Mouse (Mus musculus): ENCODE measurements around the gene Fancd2os. TPM values are rescaled to one million over a fixed set of nuclear protein-coding genes. Genes with fewer than 3 reads are reported as not detected.

The Fancd2os gene
- polyA plus RNA-seq, 1 experiment from 2014 or later: 0.13 TPM

DNA sequence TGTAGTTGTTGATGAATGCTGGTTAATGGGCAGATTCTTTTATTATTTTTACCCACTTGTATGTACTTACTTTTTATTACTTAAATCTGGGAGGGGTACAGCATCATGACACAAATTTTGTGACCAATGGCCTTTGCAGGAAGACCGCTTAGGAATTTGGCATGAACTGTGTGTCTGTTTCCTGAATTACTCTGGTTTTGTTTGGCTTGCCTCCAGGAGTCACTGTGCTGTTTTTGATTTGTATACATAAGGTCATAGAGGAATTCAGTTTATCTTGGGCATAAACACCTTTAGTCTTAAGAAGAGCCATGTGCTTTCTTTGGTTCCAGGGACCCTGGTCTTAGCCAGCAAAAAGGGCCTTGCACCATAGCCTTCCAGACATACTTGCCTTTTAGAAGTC, 36.0 kb downstream of the Fancd2os start:
- H3K4me3 ChIP-seq: no peak overlapping the region
- WGBS: 62% methylated on average over 1 of the region's 1 CpGs
- peaks cover 74% of the 10 kb centered on the region for H3K36me3 ChIP-seq
- no peak overlapping the region for H3K9ac ChIP-seq
- no peak overlapping the region for H3K4me2 ChIP-seq
- no peak overlapping the region for H3K27ac ChIP-seq (replicated peaks)
- no peaks in the 10 kb centered on the region for H3K27me3 ChIP-seq (replicated peaks)
- no peaks in the 10 kb centered on the region for H3K4me1 ChIP-seq
- no peaks in the 10 kb centered on the region for H3K9me3 ChIP-seq
- no peak for ATAC-seq (ENCODE audit: extremely low read depth, insufficient number of reproducible peaks, low FRiP score, low TSS enrichment)

DNA sequence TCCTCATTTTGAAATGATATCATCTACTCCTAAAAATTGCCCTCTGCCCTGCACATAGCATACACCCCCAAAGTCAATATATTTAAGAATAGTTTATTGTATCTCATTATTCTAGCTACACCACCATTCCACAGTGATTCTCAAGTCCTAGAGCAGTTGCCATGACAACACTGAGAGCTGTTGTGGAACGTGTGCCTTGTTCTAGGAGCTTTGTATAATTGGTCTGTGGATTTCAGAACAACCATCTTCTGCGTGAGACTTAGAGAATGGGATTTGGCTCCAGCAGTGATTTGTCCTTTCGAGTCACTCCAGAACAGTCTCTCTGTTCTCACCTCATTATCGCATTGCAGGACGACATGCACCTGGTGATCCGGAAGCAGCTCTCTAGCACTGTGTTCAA, 40.8 kb downstream of the Fancd2os start:
- no peak overlapping the region for H3K27ac ChIP-seq (replicated peaks)
- no peak overlapping the region for H3K4me2 ChIP-seq
- H3K4me3 ChIP-seq: no peak overlapping the region
- no peaks in the 10 kb centered on the region for H3K27me3 ChIP-seq (replicated peaks)
- H3K36me3 ChIP-seq: peaks cover 50% of the 10 kb centered on the region
- no peaks in the 10 kb centered on the region for H3K4me1 ChIP-seq
- no peaks in the 10 kb centered on the region for H3K9me3 ChIP-seq
- no peak overlapping the region for H3K9ac ChIP-seq
- ATAC-seq (ENCODE audit: extremely low read depth, insufficient number of reproducible peaks, low FRiP score, low TSS enrichment): no peak
- WGBS: 84% methylated on average over 6 of the region's 6 CpGs

Other genes starting within 250 kb of the Fancd2os start
- 39.6 and 41.5 TPM in 2 replicates for gene Tada3, start 222.8 kb downstream of the Fancd2os start, polyA plus RNA-seq (2015; fragmentation: Nextera tagmentation; extraction: Ambion mirVana)
- gene Arpc4, start 222.6 kb downstream of the Fancd2os start, polyA plus RNA-seq (2015; fragmentation: Nextera tagmentation; extraction: Ambion mirVana): 264 and 283 TPM in 2 replicates
- gene Ttll3, start 211.5 kb downstream of the Fancd2os start, polyA plus RNA-seq (2015; fragmentation: Nextera tagmentation; extraction: Ambion mirVana): 1.7 and 2.0 TPM in 2 replicates
- gene Rpusd3, start 181.4 kb downstream of the Fancd2os start, polyA plus RNA-seq (2015; fragmentation: Nextera tagmentation; extraction: Ambion mirVana): 13.6 and 17.9 TPM in 2 replicates
- not detected in 2 replicates for gene Cidec, start 165.0 kb downstream of the Fancd2os start, polyA plus RNA-seq (2015; fragmentation: Nextera tagmentation; extraction: Ambion mirVana)
- gene Jagn1, start 158.1 kb downstream of the Fancd2os start, polyA plus RNA-seq (2015; fragmentation: Nextera tagmentation; extraction: Ambion mirVana): 59.5 and 67.6 TPM in 2 replicates
- 1.1 and 1.2 TPM in 2 replicates for gene Il17re, start 142.2 kb downstream of the Fancd2os start, polyA plus RNA-seq (2015; fragmentation: Nextera tagmentation; extraction: Ambion mirVana)
- 4.4 and 6.7 TPM in 2 replicates for gene Il17rc, start 129.3 kb downstream of the Fancd2os start, polyA plus RNA-seq (2015; fragmentation: Nextera tagmentation; extraction: Ambion mirVana)
- 37.6 and 46.9 TPM in 2 replicates for gene Creld1, start 117.4 kb downstream of the Fancd2os start, polyA plus RNA-seq (2015; fragmentation: Nextera tagmentation; extraction: Ambion mirVana)
- 0.20 and 0.36 TPM in 2 replicates for gene Prrt3, start 98.8 kb downstream of the Fancd2os start, polyA plus RNA-seq (2015; fragmentation: Nextera tagmentation; extraction: Ambion mirVana)
- 76.5 and 86.7 TPM in 2 replicates for gene Emc3, start 69.1 kb downstream of the Fancd2os start, polyA plus RNA-seq (2015; fragmentation: Nextera tagmentation; extraction: Ambion mirVana)
- gene Fancd2, start 69.0 kb downstream of the Fancd2os start, polyA plus RNA-seq (2015; fragmentation: Nextera tagmentation; extraction: Ambion mirVana): 7.7 and 8.0 TPM in 2 replicates
- 162 and 177 TPM in 2 replicates for gene Brk1, start 4.1 kb upstream of the Fancd2os start, polyA plus RNA-seq (2015; fragmentation: Nextera tagmentation; extraction: Ambion mirVana)
- 24.2 and 28.9 TPM in 2 replicates for gene Vhl, start 23.2 kb upstream of the Fancd2os start, polyA plus RNA-seq (2015; fragmentation: Nextera tagmentation; extraction: Ambion mirVana)
- 5.2 and 6.2 TPM in 2 replicates for gene Irak2, start 37.8 kb upstream of the Fancd2os start, polyA plus RNA-seq (2015; fragmentation: Nextera tagmentation; extraction: Ambion mirVana)
- 0.52 and 0.65 TPM in 2 replicates for gene Tatdn2, start 96.3 kb upstream of the Fancd2os start, polyA plus RNA-seq (2015; fragmentation: Nextera tagmentation; extraction: Ambion mirVana)
- not detected in 2 replicates for gene Ghrl, start 119.2 kb upstream of the Fancd2os start, polyA plus RNA-seq (2015; fragmentation: Nextera tagmentation; extraction: Ambion mirVana)
- 200 and 215 TPM in 2 replicates for gene Sec13, start 140.0 kb upstream of the Fancd2os start, polyA plus RNA-seq (2015; fragmentation: Nextera tagmentation; extraction: Ambion mirVana)

Measured in heart, embryonic 13.5 days (tissue).